Mouse (Mus musculus) frontal cortex, postnatal 14 days (tissue): ENCODE data around the gene Maob.
A peak's percentile ranks its signal among the peaks of the same experiment; 100 is the strongest.

Experiments
- DNase-seq, 2 experiments: peaks; one replicate each; pipeline ENCODE4 v3.0.0; 2022; ENCODE audit warnings: low spot score in 2 of 2

Gene Maob

DNA sequence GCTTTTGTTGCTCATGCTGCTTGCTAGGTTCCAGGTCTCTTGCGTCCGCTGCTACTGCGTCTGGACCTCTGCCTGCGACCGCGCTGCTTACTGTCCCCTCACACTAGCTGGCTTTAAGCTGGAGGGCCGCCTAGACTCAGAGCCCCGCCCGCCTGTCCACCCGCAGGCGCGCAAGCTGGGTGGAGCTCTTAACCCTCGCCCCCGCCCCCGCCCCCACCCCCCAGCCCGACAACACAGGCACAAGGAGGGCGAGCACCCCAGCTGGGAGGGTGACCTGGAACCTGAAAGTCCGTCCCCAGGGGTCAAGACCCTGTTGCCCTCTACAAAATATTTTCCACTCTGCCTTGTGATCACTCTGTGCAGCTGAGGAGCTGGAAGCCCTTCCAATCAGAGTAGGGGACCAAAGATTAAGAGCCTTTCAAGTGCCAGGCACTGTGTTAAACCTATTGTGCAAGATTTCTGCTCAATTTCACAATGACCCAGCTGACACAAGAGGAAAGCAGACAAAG is at the start of gene Maob:
Gene Maob, minus strand, starts transcription at position 106 of the 509 bp plus-strand sequence.
- peak in 1 of 2 experiments; percentile 2 for DNase-seq

DNA sequence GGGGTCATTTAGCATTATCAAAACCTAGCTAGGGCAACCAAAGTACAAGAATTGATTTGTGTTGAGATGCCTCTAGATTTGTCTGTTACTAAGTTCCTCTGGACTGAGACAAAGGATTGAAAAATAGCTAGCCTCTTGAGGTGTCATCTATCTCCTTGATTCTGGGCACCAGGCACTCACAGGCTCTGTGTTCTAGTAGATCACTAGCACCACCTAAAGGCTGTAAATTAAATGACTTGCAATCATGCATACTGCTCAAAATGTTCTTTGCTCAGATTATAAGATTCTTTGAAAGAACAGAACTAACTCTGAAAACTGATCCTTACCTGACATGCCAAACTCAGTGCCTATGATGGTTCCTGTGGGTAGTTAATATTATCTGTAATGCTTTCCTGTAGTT is 43.1 kb upstream of the Maob start:
- no peak for DNase-seq

DNA sequence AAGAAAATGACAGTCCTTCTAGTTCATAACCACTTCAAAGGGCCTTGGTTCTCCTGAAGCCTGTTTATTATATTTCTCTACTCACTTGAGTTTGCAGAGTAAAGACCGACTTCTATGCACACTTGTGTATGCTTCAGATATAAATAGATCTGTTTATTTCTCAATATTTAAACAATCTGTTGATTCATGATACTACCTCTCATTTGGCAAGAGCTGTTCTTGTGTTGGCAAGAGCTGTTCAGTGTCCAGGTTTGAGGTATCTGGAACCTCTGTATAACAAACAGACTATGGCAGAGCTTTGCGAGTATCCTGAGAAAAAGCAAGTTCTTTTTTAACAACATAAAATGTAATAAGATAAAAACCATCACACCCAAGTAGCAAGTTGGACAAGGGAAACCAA is 28.9 kb upstream of the Maob start:
- no peak for DNase-seq

DNA sequence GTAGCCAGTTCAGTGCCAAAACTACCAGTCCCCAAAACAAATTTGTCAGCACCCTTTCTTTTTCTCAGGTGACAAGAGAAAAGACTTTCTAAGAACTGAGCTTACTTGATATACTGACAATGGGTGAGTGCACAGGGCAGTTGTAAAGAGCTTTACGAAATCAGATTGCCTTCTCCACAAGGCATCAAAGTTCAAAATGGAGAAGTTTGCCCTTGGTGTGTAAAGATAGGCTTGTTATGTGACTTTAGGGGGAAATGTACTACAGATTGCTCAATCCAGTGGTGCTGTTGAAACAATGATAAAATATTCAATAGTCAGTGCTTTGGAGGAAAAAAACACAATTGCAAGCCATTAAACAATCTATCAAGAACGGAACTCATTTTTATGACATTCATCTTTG is 24.3 kb upstream of the Maob start:
- no peak for DNase-seq

DNA sequence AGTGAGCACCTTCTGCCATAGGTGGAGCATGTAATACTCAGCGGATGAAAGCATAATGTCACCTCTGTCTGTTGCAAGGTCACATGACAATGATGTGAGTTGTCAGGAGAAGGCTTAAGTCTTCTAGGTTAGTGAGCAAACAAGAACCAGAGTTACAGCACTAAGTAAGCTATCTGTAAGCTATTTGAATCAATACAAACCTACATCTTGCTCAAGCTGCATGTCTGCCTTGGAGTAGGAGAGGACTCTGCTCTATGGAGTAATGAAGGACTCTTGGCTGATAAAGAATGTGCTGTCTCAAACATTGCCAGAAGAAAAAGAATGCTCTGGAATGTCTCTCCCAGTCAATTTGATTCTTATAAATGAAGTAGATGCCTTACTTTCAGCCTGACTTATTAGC is 20.1 kb upstream of the Maob start:
- no peak for DNase-seq

DNA sequence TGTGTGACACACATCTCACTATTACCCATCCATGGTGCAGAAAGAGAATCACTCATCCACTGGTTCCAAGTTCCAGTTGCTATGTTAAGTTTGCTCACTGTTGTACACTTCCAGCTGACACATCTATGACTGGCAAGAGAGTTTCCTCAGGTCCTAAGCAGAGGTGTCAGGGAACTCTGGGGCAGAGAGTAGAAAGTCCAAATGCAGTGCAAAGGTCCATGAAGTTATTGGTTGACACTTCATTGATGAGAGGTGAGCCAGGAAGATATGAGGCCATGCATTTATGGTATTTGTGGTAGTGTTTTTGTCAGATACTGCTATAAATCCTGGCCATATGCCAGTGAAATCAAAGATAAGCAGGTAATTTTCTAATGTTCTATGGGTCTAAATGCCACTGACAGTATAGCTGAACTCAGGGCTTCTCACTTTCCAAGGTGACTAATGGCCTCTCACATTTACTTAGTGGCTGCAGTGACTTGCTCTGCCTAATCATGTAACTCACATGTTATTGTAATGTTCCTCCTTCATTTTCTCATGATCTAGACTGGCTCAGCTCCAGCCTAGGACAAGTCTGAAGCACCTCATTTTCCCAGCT is 19.4 kb upstream of the Maob start:
- no peak for DNase-seq

DNA sequence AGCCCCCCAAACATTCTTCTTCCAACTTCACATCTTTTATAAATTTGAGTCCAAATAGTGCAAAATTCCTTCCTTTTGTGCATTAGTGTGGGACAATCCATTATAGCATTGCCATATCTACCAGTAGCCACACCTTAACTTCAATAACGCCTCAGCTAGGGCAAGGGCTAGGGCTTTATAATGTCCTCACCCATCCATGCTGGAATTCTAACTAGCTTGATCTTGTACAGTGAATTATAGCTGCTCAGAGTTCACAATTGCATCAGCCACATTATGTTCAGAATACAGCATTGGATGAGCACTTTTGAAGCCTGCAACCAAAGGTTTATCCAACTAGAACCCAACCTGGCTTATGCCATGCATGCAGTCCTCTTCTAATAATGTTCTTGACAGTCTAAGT is 8.9 kb upstream of the Maob start:
- no peak for DNase-seq

DNA sequence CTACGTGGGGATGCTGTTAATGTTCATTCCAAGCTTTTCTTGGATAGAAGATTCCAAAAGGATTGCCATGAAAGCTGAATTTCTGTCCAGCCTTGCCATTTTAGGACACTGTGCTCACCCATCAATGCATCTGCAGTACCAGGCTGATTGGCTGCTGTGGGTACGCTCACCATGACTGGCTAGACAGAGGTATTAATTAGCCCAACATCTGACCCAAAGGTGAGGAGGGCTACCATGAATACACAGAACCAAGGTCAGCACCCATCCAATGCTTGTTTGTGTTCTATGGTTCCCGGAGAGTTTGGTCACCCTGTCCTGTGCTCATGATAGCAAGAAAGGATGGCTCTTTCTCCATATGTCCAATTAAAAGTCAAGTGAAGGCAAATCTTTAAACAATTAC is 1.2 kb downstream of the Maob start:
- DNase-seq = no peak

DNA sequence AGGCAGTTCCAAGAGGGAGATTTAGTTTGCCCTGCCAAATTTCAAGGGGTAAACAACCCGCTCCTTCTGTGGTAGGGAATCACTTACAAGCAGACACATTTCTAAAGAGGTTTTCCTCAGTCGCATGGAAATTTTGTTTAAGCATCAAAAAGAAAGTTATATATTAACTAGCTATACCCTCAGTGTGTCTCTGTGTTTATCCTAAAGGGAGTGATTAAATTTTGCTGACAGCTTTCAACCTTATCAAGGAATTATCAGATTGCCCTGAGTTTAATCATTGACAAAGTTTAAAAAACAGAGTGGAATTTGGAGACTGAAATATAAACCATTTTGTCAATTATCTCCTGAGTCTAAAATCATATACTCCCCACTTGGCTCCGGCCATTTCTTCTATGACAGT is 5.1 kb downstream of the Maob start:
- no peak for DNase-seq

DNA sequence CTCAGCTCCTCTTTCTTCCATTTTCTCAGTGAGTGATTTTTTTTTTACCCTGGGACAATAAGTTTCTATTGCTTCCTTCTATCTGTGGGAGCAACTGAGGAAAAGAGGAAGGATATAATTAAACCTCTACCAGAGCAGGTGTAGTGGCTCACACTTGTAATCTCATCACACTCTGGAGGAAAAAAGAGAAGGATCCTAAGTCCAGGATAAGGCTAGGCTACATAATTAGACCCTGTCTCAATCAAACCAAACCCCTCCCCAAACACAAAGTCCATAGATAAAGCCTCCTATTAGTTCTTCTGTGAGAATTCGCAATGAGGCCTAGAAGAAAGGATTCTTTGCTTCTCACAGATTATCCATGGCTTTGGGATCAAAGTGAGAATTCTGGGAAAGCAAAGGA is 49.7 kb downstream of the Maob start:
- DNase-seq = no peak

DNA sequence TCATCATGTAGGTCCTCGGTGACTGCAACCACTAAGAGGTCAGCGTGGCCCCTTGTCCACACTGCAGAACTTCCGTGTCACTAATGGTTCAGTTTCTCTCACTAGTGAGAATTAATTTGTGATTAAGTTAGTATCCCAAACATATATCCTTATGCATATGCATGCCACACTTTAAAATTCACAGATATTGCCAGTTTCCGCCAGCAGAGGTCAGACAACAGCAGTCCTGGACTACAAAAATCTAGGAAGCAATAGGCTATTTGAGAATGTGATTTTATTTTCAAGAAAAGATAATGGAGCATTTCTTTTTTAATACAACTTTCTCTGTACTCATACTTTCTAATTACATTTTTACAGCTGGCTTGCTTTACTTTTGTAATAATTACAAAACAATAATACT is 51.0 kb downstream of the Maob start:
- peak; percentile 3 to 22 for DNase-seq

DNA sequence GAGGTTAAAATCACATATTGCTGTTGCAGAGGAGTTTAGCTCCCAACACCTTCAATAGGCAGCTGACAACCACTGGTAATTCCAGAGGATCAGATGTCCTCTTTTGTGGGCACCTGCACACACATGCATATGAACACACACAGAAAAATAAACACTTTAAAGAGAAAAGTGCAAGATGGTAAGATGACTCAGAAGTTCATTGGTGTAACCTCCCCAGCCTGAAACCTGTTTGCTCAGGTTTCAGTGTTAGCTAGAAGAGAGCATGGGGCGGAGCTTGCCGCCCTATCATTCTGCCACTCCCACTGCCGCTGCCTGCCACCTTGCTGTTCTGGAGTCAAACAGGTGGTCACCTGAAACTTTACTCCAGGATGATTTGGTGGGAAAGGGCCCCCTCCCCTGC is 55.7 kb downstream of the Maob start:
- no peak for DNase-seq

DNA sequence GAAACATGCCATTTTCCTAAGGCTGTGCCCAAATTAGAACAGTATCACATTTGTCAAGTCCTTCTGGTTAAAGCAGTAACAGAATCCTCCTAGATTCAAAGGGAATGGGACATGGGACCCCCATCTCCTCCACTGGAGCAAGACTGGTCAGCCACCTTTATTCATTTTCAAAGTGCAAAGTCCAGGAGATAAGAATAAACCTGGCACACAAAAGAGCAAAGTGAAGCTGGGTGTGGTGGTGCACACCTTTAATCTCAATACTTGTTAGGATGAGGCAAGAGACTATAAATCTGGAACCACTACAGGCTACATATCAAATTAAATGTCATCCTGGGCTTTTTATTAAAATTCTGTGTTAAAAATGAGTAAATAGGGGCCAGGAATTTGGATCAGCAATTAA is 62.4 kb downstream of the Maob start:
- DNase-seq = no peak

DNA sequence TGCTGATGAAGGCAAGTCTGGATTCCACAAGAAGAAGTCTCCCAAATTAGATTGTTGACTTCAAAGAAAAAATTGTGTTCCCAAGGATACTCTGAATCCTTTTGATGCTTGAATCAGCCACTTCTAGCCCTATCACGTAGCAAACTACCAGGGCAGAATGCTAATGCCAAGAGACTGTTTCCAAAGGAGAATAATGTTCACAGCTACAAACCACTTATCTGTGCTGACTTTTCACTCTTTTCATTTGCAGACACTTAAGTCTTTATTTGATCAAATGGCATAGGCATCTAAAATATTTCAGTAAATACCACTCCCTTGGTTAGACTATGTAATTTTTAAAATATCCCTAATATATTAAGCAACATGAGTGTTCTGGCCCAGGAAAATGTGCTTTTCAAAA is 68.2 kb downstream of the Maob start:
- DNase-seq = no peak

DNA sequence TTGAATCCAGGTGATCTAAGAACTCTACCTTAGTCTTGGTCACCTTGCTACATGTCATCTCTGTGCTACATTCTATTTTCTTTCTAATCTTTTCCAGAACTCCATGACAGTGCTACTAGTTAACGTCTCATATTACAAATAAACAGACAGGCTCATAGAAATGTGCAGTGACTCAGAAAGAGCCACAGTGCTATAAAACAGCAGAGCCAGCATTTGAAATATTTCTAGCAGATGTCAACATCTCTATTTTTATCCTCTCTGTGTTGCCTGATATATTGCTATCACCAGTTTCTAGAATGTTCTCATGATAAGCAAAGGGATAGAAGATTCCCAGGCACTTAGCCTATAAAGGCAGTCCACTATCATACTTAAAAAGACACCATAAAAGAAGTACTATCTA is 103.1 kb downstream of the Maob start:
- no peak for DNase-seq

DNA sequence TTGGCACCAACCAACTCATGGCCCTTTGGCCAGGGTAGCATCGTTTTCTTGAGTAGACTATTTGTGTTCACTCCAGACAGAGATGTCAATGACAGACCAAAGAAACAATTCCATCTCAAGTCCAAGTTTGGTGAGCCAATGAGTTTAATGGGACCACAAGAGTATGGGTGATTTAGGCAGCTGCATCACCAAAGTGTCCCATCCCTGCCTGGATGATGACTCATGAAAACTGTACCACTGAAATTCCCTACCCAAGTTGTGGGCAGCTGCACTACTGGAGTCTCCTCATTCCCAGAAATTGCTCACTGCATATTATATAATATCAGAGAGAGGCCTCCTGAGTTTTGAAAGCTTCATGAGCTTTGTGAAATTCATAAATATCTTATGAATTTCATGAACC is 111.1 kb downstream of the Maob start:
- DNase-seq = no peak
